Mouse (Mus musculus): Measurements from ENCODE around the gene Gm20671. TPM values are rescaled to one million over a fixed set of nuclear protein-coding genes. Genes with fewer than 3 reads are reported as not detected.

Gm20671 gene
- polyA plus RNA-seq (2014; fragmentation: Illumina TruSeq; extraction: RNeasy Lipid Tissue Mini Kit (QIAGEN cat#74804); ENCODE audit: low replicate concordance): not detected

DNA sequence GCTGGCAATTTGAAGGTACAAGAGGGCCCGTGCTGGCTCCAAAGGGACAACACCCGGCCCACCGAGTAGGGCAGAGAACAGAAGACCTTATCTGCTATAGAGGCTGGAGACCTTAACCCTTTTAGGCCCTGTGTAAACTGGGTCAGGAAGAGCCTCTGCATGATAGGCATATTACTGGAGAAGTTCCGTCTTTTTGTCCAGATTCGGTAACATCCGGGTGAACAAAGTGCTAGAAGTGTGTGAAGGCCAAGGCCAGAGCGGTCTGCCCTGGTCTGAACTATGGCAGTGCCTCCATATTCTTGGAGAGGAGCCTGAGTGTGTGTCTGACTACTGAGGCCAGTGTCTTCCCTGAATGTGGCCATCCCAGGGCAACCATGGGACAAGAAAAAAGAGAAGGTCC, at the start of gene Gm20671:
TSS of gene Gm20671 (minus strand) at position 101 of the 400 bp plus-strand sequence.

GRCm38 (mm10) chr5:32863253-32864228, 36.6 kb upstream of the Gm20671 start, which contains the start of gene Depdc5:
Gene Depdc5, plus strand, starts transcription at chr5:32863701.

DNA sequence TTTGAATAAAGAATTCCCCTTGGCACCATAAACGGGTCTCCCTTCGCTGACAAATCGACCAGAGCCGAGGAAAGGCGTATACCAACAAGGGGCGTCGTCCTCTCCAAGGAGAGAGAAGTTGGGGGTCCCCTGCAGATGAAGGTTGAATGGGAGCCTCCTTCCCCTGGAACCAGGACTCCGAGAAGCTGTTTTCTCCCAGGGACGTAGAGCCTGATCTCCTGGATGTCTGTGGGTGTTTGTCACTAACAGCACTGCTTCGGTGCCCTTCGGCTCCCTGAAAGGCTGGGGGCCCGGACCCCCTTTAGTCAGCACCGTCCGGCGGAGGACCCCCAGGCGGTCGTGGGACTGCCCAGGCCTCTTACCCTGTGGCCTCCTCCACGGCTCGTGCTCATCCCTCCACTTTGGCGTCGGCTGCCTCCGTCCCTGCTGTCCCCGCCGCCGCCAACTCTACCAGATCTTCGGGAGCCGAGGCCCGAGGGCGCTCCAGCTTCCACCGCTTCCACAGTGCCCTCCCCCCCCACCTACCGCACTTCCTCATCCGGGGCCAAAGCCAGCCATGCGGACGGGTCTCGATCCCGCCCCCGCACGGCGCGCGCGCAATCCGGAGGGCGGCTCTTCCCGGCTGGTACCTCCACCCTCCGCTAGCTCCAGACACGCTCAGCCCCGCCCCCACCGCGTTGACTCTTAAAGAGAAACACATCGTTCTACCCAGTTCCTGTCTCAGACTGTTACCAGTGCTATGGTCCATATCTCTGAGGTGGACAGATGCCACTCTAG, 27.0 kb upstream of the Gm20671 start, which contains the start of gene Prr14l:
TSS of gene Prr14l (minus strand) at position 526 of the 777 bp plus-strand sequence.

DNA sequence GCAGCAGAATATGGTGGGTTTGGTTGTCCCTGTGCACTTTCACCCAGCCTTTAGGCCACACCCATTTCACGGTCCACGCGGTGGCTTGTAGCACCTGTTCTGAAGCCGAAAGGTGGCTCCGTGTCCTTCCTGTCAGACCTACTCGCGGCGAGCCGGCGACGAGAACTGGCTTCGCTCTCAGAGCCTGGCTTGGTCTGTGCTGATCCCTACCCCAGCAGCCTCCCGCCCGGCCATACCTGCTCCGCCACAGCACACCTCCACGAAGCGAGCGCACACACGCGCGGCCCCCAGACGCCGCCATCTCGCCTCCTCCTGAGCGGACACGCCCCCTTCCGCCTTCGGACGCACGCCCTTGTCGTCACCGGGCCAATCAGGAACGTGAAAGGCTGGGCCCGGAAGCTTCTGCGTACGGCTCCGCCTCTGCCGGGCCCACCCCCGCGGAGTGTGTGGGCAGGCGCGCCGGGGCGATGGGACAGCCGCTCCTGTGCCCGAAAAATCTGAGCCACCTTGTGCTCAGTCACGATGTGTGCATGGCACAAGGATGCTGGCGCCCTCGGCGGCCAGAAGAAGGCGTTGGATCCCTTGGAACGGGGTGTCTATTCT, 41.5 kb downstream of the Gm20671 start, which contains the start of gene Pisd:
TSS of gene Pisd (minus strand) at position 334 of the 603 bp plus-strand sequence.

Other genes starting within 250 kb of the Gm20671 start
- gene Yes1, start 215.9 kb downstream of the Gm20671 start, polyA plus RNA-seq (2014; fragmentation: Illumina TruSeq; extraction: RNeasy Lipid Tissue Mini Kit (QIAGEN cat#74804); ENCODE audit: low replicate concordance): 192 TPM
- 22.1 TPM for gene Pisd, start 41.5 kb downstream of the Gm20671 start, polyA plus RNA-seq (2014; fragmentation: Illumina TruSeq; extraction: RNeasy Lipid Tissue Mini Kit (QIAGEN cat#74804); ENCODE audit: low replicate concordance)
- 10.4 TPM for gene Prr14l, start 27.1 kb upstream of the Gm20671 start, polyA plus RNA-seq (2014; fragmentation: Illumina TruSeq; extraction: RNeasy Lipid Tissue Mini Kit (QIAGEN cat#74804); ENCODE audit: low replicate concordance)
- 22.4 TPM for gene Depdc5, start 36.6 kb upstream of the Gm20671 start, polyA plus RNA-seq (2014; fragmentation: Illumina TruSeq; extraction: RNeasy Lipid Tissue Mini Kit (QIAGEN cat#74804); ENCODE audit: low replicate concordance)
- 430 TPM for gene Ywhah, start 191.7 kb upstream of the Gm20671 start, polyA plus RNA-seq (2014; fragmentation: Illumina TruSeq; extraction: RNeasy Lipid Tissue Mini Kit (QIAGEN cat#74804); ENCODE audit: low replicate concordance)